Mouse (Mus musculus) spleen, postnatal 4 days (tissue): Measurements from ENCODE around the gene Sectm1b.
"Not testable (repeated sequence)": the region's sequence is repeated elsewhere in the genome, so short reads cannot be mapped to it uniquely, and the experiment has no call there.

Experiments
- DNase-seq, 2 experiments: peaks; one replicate each; pipeline ENCODE4 v3.0.0; 2022; ENCODE audit warnings: low spot score in 2 of 2

Sectm1b gene

DNA sequence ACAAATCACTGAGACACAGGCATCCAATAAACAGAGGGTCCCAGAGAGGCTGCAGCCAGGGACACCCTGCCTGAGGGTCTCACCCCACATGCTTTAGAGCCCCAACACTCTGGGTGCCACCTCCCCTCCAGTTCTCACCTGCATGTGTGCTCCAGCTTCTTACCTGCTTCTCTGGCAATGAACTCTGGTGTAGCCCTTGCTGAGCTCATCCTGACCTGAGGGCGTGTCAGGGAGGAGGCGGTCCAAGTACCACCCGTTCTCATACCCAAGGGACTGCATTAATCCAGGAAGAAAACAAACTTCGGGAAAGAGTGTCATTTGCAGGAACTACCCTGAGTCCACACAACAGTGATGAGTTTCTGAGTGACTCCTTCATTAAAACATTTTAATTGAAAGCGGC, at the start of gene Sectm1b:
Gene Sectm1b (minus strand): TSS at position 191 of the 400 bp plus-strand sequence.
- no peak for DNase-seq

GRCm38 (mm10) chr11:121112091-121112775, 48.9 kb upstream of the Sectm1b start:
- no peak for DNase-seq

DNA sequence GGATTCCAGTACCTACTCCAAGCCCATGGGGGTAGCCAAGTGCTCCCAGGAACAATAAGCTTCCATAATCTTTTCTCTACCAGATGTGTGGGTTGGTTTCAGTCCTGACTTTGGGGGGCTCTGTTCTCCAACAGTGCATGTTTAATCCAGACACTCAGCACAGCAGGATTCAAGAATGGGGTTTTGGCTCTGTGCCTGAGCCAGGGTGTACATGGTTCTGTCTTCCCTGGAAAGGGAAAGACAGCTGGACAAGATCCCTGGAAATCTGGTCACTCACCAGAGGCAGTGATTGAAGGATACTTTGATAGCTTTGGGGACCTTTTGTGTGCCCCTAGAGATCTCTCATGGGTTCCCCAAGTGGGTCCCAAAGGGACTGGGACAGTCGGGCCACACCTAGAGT, 48.2 kb upstream of the Sectm1b start:
- no peak for DNase-seq

DNA sequence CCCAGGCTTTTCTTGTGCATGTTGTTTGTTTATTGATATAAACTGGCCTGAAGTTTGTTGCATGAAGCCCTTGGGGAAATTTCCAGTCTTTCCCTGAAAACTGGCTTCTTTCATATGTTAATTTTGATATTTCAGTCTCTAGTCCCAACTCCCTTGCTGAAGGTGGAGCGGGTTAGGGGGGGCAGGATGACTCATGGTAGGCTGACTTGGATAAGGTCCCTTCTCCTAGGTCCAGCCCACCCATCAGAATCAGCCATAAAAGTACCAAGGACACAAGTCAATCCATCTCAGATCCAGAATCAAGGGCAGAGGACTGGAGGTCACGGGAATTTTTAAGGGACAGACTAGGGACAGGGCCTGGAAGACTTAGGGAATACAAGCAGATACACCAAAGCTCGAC, 47.7 kb upstream of the Sectm1b start:
- no peak for DNase-seq

DNA sequence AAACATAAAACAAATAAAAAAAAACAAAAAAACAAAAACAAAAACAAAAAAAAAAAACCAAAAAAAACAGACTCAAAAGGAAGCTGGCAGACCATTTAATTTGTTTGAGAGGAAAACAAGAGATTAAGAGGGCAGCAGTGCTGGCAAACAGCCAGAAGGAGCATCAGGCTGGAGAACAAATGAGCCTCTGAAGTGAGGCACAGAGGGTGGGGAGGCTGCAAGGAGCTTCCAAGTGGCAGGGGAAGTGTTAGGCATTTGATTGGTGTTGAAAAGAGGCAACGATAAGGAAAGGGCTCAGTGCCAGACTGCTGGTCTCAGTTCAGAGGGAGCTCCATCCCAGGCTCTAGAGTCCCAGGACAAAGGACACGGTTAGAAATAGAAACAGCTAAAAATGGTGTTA, 46.6 kb upstream of the Sectm1b start:
- no peak for DNase-seq

DNA sequence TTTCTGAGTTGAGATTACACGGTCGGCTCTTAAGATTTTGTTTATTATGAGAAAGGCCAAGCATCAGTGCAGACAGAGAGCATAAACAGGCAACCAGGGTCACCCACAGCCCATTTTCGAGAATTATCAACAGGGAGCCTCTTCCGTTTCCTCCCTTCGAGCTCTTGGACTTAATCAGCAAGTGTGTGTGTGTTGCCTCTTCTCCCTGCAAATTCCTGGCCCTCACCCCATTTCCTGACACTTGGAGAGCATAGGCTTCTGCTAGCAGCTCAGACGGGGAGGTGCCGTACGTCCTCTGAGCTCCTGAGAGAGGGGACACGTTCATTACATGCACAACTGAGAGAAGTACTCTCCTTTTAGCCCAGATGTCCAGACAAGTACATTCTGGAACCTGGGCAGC, 44.7 kb upstream of the Sectm1b start:
- DNase-seq, result no peak

- not testable (repeated sequence) for DNase-seq
Measured at GRCm38 (mm10) chr11:121107242-121107641, 43.9 kb upstream of the Sectm1b start.

DNA sequence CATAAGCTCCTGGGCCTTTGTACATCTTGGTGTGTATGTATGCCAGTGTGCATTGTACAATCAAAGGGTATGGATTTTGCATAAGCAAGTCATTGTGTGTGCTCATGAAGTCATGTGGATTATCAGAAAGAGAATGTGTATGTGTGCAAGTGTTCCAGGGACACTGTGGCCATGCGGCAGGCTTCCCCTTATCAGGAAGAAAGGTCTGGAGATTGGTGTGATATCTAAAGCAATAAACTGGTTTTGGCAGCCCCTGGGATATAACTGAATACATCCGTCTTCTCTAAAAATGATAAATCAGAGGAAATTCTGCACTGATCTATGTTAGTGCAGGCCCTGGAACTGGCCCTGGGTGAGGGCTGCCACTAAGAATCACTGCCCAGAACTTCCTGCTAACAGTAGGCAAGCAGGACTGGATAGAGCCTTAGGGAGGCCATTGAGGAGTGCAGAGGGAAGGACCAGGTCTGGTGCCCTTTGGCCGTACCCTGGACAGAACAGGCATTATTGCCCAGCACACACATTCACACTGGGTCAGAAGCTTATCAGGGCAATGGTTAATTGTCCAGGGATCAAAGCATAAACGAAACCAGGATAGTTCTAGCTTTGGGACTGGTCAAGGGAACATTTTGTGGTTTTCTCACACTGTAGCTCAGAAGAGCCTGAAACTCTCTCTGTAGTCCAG, 37.9 kb upstream of the Sectm1b start:
- DNase-seq, result no peak

GRCm38 (mm10) chr11:121100692-121101091, 37.3 kb upstream of the Sectm1b start:
- no peak for DNase-seq

DNA sequence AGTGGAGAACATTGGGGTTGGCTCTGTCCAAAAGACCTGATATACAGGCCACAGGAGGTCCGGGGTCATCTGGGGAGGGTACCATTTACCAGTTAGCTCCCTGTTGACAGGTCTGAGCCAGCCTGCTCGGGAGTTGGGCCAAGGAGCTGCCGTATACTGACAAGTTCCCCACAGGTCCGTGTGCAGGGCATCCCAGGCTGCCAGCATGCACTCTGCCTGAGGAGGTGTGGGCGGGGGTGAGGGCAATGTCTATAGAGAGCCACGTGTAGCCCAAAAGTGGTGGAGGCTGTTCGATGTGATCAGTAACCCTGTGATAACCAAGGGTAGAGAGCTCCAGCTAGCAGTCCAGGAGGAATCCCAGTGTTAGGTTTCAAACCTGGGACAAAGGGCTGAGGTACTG, 36.4 kb upstream of the Sectm1b start:
- no peak for DNase-seq

- DNase-seq, result no peak
Measured at GRCm38 (mm10) chr11:121092606-121093585, 29.5 kb upstream of the Sectm1b start.

GRCm38 (mm10) chr11:121090943-121091342, 27.6 kb upstream of the Sectm1b start:
- DNase-seq, result no peak

GRCm38 (mm10) chr11:121089756-121090546, 26.6 kb upstream of the Sectm1b start:
- DNase-seq, result no peak

DNA sequence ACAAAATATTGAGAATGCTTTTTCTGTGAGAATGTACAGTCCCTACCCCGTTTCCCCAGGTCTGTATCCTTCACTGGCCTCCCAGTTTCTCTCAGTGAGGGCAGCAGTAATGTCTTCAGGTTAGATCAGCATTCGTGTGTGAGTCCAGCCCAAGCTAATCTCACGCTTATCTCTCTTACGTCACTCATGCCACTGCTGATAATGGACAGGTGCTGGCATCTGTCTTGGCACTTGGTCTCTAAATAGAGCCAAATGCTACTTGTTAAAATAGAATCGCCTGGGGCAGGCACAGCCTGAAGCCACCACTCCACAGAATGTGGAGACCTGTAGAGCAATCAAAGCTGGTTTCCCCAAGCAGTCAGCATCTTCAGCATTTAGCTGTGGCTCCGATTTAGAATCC, 25.6 kb upstream of the Sectm1b start:
- DNase-seq, result no peak

DNA sequence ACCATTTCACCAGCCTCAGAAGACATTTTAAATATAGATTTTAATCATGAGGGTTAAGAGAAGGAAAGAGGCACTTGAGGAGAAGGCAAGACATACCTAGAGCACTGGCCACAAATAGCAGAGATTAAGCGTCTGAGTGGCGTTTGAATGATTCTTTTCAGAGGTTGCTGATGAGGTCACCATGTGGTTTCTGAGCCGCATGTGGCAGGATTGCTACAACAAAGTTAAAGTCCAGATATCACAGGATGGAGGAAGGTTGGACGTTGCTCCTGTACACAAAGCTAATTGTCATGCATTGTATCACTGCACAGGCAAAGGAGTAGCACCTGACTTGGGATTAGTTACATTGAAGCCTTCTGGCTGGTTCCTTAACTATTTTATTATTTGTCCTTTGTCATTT, 22.9 kb upstream of the Sectm1b start:
- no peak for DNase-seq

DNA sequence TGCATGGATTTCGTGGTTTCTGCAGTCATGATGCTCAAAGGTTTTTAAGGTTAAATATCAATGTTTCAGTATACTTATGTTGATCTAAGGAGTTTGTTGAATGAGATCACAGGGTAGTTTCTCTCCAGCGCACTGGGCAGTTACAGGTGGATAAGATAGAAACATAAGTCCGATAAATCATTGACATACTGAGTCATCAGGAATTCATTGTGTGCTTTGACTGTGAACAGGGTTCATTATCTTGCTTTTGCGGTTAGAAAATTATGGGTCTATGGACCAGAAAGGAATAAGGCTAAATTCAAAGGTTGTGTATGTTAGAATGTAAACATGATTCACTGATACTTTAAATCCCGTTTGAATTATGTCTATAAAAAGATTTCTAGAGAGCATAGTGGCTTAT, 21.8 kb upstream of the Sectm1b start:
- no peak for DNase-seq

GRCm38 (mm10) chr11:121082857-121083500, 19.6 kb upstream of the Sectm1b start:
- peak in 1 of 2 experiments; percentile 25 for DNase-seq

GRCm38 (mm10) chr11:121082250-121082649, 18.9 kb upstream of the Sectm1b start:
- DNase-seq, result no peak

DNA sequence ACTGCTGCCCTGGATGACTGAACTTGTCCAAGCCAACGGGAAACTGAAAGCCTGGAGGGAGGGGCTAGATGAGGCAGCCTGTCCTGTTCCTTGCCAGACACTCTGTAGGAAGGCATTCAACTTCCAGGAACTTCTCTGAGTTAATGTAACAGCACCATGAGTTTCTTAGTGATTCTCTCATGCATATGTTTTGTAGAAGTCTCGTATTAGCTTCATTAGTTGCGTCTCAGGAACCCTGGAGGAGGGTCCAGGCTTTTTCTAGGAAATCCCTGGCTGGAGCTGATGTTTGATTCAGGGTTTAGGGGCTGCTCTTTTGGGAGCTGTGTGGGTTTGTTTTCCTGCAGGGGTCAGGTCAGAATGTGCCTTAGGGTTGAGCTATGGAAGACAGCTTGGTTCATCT, 17.8 kb upstream of the Sectm1b start, which contains the start of gene Sectm1a:
Gene Sectm1a (minus strand): TSS at position 101 of the 400 bp plus-strand sequence.
- DNase-seq, result no peak

DNA sequence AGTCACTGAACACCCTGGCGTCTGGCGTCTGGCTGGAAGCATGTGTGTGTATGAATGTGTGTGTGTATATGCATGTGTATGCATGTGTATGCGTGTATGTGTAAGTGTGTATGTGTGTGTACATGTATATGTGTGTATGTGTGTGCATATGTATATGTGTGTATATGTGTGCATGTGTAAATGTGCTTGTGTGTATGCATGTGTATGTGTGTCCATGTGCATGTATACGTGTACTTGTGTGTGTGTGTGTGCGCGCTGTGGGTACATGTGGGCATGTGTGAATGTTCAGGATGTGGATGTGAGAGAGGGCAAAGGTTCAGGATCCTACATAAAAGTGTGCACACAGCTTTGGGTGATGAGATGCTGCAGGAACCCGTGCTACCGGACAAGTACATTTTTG, 17.0 kb upstream of the Sectm1b start:
- no peak for DNase-seq

- DNase-seq, result no peak
Measured at GRCm38 (mm10) chr11:121075655-121076054, 12.3 kb upstream of the Sectm1b start.
